Mouse (Mus musculus) cerebellum, adult 2 months (tissue): ENCODE measurements around the gene Ucp2.

ENCODE experiments used
- CTCF ChIP-seq: fragments of 200-500 bp; IDR thresholded peaks from 2 replicates; pipeline ENCODE4 v1.5.1; 2011; ENCODE audit warnings: low read depth, mild to moderate bottlenecking, control low read depth, low read length, moderate library complexity, borderline replicate concordance; ENCODE audit not compliant: insufficient read depth
- POLR2A ChIP-seq: fragments of 200-500 bp; IDR thresholded peaks from 2 replicates; pipeline ENCODE4 v1.6.1; 2011; ENCODE audit warnings: low read length, control low read depth, borderline replicate concordance; ENCODE audit not compliant: insufficient read depth

DNA sequence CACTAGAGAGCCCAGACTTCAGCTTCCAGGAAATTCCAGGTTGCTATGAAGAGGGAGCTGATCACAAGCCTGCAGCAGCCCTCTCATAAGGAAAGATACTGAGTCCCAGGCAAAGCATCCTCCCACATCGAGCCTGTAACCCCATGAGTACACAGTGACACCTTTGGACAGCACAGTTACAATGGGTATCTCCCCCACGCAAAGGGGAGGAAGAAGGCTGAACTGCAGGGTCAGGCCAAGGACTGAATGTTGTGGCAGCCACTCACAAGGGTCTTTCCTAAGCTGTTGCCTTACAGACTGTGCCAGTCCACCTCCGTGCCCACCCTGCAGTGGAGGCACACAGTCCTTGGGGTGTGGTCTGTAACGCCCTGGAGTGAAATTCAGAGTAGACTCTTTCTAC is 13.4 kb downstream of the Ucp2 start:
- TF ChIP-seq CTCF (no peak), POLR2A (no peak)
